Mouse (Mus musculus) cerebellum, adult 2 months (tissue): Measurements from ENCODE around the gene Vmn1r81.

Source experiments
- CTCF ChIP-seq: fragments of 200-500 bp; IDR thresholded peaks from 2 replicates; pipeline ENCODE4 v1.5.1; 2011; ENCODE audit warnings: low read depth, mild to moderate bottlenecking, control low read depth, low read length, moderate library complexity, borderline replicate concordance; ENCODE audit not compliant: insufficient read depth
- POLR2A ChIP-seq: fragments of 200-500 bp; IDR thresholded peaks from 2 replicates; pipeline ENCODE4 v1.6.1; 2011; ENCODE audit warnings: low read length, control low read depth, borderline replicate concordance; ENCODE audit not compliant: insufficient read depth

- no peak for TF ChIP-seq POLR2A
- no peak for TF ChIP-seq CTCF
Observed at GRCm38 (mm10) chr7:12268169-12268568, at the start of gene Vmn1r81.
